Mouse (Mus musculus): ENCODE measurements around the gene Borcs5. TPM values are rescaled to one million over a fixed set of nuclear protein-coding genes. Genes with fewer than 3 reads are reported as not detected.
"Not testable (repeated sequence)": the region's sequence is repeated elsewhere in the genome, so short reads cannot be mapped to it uniquely, and the experiment has no call there.

Borcs5 gene
- polyA plus RNA-seq, 1 experiment, result 8.8 TPM

GRCm38 (mm10) chr6:134669179-134669865, 30.0 kb downstream of the Borcs5 start:
- no peak overlapping the region for H3K4me3 ChIP-seq
- TF ChIP-seq MYOG (IDR thresholded peaks at IDR 0.05; ENCODE audit: control insufficient read depth in 1 of 3, insufficient read depth in 1 of 3, insufficient read length in 2 of 3, low read depth in 2 of 3) (no peak), MYOD1 (IDR thresholded peaks at IDR 0.05; ENCODE audit: control insufficient read depth in 1 of 3, insufficient read length in 2 of 3, low read depth in 2 of 3) (no peak), REST (IDR thresholded peaks at IDR 0.05; ENCODE audit: insufficient read depth, insufficient read length) (no peak)
- peak overlapping the region; percentile 33 for H3K4me2 ChIP-seq (ENCODE audit: low read depth)
- H3K36me3 ChIP-seq (ENCODE audit: control insufficient read depth, insufficient read depth), result no peaks in the 10 kb centered on the region
- no peak overlapping the region for H3ac ChIP-seq (ENCODE audit: control insufficient read depth, insufficient read length)
- no peaks in the 10 kb centered on the region for H3K27me3 ChIP-seq (ENCODE audit: control insufficient read depth, insufficient read depth, insufficient read length)
- no peaks in the 10 kb centered on the region for H3K79me2 ChIP-seq (ENCODE audit: control insufficient read depth, insufficient read depth)

GRCm38 (mm10) chr6:134670881-134671411, 31.6 kb downstream of the Borcs5 start:
- TF ChIP-seq MYOD1 (IDR thresholded peaks at IDR 0.05; ENCODE audit: control insufficient read depth in 1 of 3, insufficient read length in 2 of 3, low read depth in 2 of 3), result no peak
- no peak for TF ChIP-seq E2F4 (IDR thresholded peaks at IDR 0.05; ENCODE audit: insufficient read depth)
- no peak for TF ChIP-seq MYOG (IDR thresholded peaks at IDR 0.05; ENCODE audit: control insufficient read depth in 1 of 3, insufficient read depth in 1 of 3, insufficient read length in 2 of 3, low read depth in 2 of 3)
- no peak for TF ChIP-seq TCF12 (IDR thresholded peaks at IDR 0.05; ENCODE audit: insufficient read depth, poor library complexity, severe bottlenecking)
- TF ChIP-seq SRF (IDR thresholded peaks at IDR 0.05; ENCODE audit: control insufficient read depth, insufficient read length, low read depth), result no peak
- no peak for TF ChIP-seq MAX (IDR thresholded peaks at IDR 0.05; ENCODE audit: low read depth)
- TF ChIP-seq TCF3 (IDR thresholded peaks at IDR 0.05; ENCODE audit: insufficient read length, low read depth), result no peak
- no peak for TF ChIP-seq CEBPB (IDR thresholded peaks at IDR 0.05; ENCODE audit: insufficient read depth, poor library complexity, severe bottlenecking)
- TF ChIP-seq POLR2A (IDR thresholded peaks at IDR 0.05; ENCODE audit: insufficient read length, low read depth), result no peak
- TF ChIP-seq POLR2AphosphoS2 (IDR thresholded peaks at IDR 0.05; ENCODE audit: insufficient read length, low read depth), result no peak
- TF ChIP-seq REST (IDR thresholded peaks at IDR 0.05; ENCODE audit: insufficient read depth, insufficient read length), result no peak
- no peak for TF ChIP-seq USF1 (IDR thresholded peaks at IDR 0.05; ENCODE audit: low read depth)
- peak overlapping the region; percentile 44 for H3K4me2 ChIP-seq (ENCODE audit: low read depth)
- H3K36me3 ChIP-seq (ENCODE audit: control insufficient read depth, insufficient read depth), result no peaks in the 10 kb centered on the region

GRCm38 (mm10) chr6:134673712-134674111, 34.4 kb downstream of the Borcs5 start:
- H3ac ChIP-seq (ENCODE audit: control insufficient read depth, insufficient read length); H3K4me2 ChIP-seq (ENCODE audit: low read depth); H3K36me3 ChIP-seq (ENCODE audit: control insufficient read depth, insufficient read depth); H3K27me3 ChIP-seq (ENCODE audit: control insufficient read depth, insufficient read depth, insufficient read length); H3K4me3 ChIP-seq; H3K79me2 ChIP-seq (ENCODE audit: control insufficient read depth, insufficient read depth): not testable (repeated sequence)

More at GRCm38 (mm10) chr6:134670881-134671411, 31.6 kb downstream of the Borcs5 start:
- H3K4me3 ChIP-seq, result no peak overlapping the region
- no peak overlapping the region for H3ac ChIP-seq (ENCODE audit: control insufficient read depth, insufficient read length)
- no peaks in the 10 kb centered on the region for H3K27me3 ChIP-seq (ENCODE audit: control insufficient read depth, insufficient read depth, insufficient read length)
- no peaks in the 10 kb centered on the region for H3K79me2 ChIP-seq (ENCODE audit: control insufficient read depth, insufficient read depth)

- Histone ChIP-seq H3ac (ENCODE audit: control insufficient read depth, insufficient read length) (no peak overlapping the region), H3K27me3 (ENCODE audit: control insufficient read depth, insufficient read depth, insufficient read length) (no peaks in the 10 kb centered on the region), H3K4me3 (no peak overlapping the region), H3K79me2 (ENCODE audit: control insufficient read depth, insufficient read depth) (no peaks in the 10 kb centered on the region), H3K4me2 (ENCODE audit: low read depth) (no peak overlapping the region), H3K36me3 (ENCODE audit: control insufficient read depth, insufficient read depth) (no peaks in the 10 kb centered on the region)
- TF ChIP-seq TCF12 (IDR thresholded peaks at IDR 0.05; ENCODE audit: insufficient read depth, poor library complexity, severe bottlenecking) (no peak), SRF (IDR thresholded peaks at IDR 0.05; ENCODE audit: control insufficient read depth, insufficient read length, low read depth) (no peak), MAX (IDR thresholded peaks at IDR 0.05; ENCODE audit: low read depth) (no peak), POLR2A (IDR thresholded peaks at IDR 0.05; ENCODE audit: insufficient read length, low read depth) (no peak), USF1 (IDR thresholded peaks at IDR 0.05; ENCODE audit: low read depth) (no peak), MYOG (IDR thresholded peaks at IDR 0.05; ENCODE audit: control insufficient read depth in 1 of 3, insufficient read depth in 1 of 3, insufficient read length in 2 of 3, low read depth in 2 of 3) (no peak), CEBPB (IDR thresholded peaks at IDR 0.05; ENCODE audit: insufficient read depth, poor library complexity, severe bottlenecking) (no peak), TCF3 (IDR thresholded peaks at IDR 0.05; ENCODE audit: insufficient read length, low read depth) (no peak), POLR2AphosphoS2 (IDR thresholded peaks at IDR 0.05; ENCODE audit: insufficient read length, low read depth) (no peak)
Measured at GRCm38 (mm10) chr6:134677504-134677903, 38.2 kb downstream of the Borcs5 start.

GRCm38 (mm10) chr6:134678037-134678436, 38.7 kb downstream of the Borcs5 start:
- no peak overlapping the region for H3ac ChIP-seq (ENCODE audit: control insufficient read depth, insufficient read length)
- TF ChIP-seq REST (IDR thresholded peaks at IDR 0.05; ENCODE audit: insufficient read depth, insufficient read length), result no peak
- TF ChIP-seq TCF12 (IDR thresholded peaks at IDR 0.05; ENCODE audit: insufficient read depth, poor library complexity, severe bottlenecking), result no peak
- TF ChIP-seq SRF (IDR thresholded peaks at IDR 0.05; ENCODE audit: control insufficient read depth, insufficient read length, low read depth), result no peak
- no peaks in the 10 kb centered on the region for H3K36me3 ChIP-seq (ENCODE audit: control insufficient read depth, insufficient read depth)
- H3K4me3 ChIP-seq, result no peak overlapping the region
- no peaks in the 10 kb centered on the region for H3K27me3 ChIP-seq (ENCODE audit: control insufficient read depth, insufficient read depth, insufficient read length)
- no peak overlapping the region for H3K4me2 ChIP-seq (ENCODE audit: low read depth)
- no peaks in the 10 kb centered on the region for H3K79me2 ChIP-seq (ENCODE audit: control insufficient read depth, insufficient read depth)

GRCm38 (mm10) chr6:134679330-134679729, 40.0 kb downstream of the Borcs5 start:
- not testable (repeated sequence) for H3K79me2 ChIP-seq (ENCODE audit: control insufficient read depth, insufficient read depth); H3K27me3 ChIP-seq (ENCODE audit: control insufficient read depth, insufficient read depth, insufficient read length); H3K36me3 ChIP-seq (ENCODE audit: control insufficient read depth, insufficient read depth); H3K4me2 ChIP-seq (ENCODE audit: low read depth); H3ac ChIP-seq (ENCODE audit: control insufficient read depth, insufficient read length); H3K4me3 ChIP-seq

Measured in myocyte (in vitro differentiated cells).